Mouse (Mus musculus) kidney, postnatal 25 days (tissue): ENCODE data around the gene Sub1.

Source experiments
- DNase-seq, 2 experiments: peaks; one replicate each; pipeline ENCODE4 v3.0.0; 2021; ENCODE audit warnings: mixed read lengths in 2 of 2

Gene Sub1

DNA sequence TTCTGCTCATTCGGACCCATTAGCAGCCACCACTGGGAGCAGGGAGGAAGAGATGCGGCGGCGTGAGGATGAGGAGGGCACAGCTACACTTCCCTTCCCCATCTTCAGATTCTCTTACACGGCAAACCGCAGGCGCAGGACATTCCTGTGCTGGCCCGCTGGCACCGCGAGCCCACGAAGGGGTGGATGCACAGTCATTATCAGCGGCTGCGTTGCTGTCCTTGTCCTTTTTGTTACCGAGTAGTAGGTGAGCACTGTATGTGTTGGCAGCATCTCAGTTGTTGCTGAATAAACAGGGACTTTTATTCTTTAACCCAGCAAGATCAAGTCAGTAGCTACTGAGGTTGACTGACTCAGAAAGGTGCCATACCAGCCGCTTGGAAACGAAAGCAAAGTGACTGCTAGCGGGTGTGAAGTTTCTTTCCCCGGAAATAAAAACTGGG lies 13.8 kb upstream of the Sub1 start:
- DNase-seq: peak in 1 of 2 experiments; percentile 6

DNA sequence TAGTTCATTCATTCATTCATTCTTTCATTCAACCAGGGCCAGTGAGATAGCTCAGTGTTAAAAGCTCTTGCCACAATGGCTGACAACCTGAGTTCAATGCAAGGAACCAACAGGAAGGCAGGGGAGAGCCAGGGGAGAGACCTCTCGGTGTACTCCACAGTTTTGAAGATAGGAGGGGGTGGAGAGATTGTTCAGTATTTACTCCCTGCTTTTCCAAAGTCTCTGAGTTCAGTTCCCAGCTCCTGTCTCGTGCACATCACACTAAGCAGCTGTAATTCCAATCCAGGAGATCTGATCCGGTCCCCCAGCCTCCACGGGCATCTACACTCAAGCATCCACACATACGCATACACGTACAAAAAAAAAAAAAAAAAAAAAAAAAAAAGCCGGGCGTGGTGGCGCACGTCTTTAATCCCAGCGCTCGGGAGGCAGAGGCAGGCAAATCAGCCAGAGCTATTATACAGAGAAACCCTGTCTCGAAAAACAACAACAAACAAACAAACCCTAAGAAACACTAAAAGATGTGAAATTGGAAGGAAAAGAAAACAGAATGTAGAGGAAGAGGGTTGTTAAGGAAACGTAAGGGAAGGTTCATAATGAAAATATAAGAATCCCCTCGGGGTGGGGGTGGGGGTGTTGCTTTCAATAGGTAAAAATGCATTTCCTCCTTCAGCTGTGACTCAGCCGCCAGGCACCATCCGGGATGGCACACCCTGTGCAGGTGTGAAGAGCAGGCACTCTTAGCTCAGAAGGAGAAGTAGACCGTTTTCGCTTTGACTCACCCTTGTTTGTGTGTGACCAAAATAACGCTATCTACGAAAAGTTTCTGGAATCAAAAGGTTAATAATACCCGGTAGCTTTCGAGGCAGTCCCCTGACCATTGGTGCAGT lies 13.2 kb upstream of the Sub1 start:
- DNase-seq: no peak

DNA sequence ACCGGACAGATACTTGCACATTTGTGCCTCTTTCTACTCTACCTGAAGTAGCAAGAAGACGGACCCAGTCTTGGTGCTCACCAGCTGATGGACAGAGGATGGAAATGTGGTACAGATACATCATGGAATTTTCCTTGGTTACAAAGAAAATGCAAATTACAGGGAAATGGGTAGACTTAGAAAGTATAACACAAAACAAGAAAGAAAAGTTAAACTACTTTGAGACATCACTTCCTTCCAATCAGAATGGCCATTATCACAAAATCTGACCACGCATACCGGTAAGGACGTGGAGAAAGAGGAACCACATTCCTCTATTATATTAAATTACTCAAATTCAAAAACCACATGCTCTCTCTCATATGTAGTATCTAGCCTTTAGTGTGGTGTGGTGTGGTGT lies 12.1 kb upstream of the Sub1 start:
- no peak for DNase-seq

DNA sequence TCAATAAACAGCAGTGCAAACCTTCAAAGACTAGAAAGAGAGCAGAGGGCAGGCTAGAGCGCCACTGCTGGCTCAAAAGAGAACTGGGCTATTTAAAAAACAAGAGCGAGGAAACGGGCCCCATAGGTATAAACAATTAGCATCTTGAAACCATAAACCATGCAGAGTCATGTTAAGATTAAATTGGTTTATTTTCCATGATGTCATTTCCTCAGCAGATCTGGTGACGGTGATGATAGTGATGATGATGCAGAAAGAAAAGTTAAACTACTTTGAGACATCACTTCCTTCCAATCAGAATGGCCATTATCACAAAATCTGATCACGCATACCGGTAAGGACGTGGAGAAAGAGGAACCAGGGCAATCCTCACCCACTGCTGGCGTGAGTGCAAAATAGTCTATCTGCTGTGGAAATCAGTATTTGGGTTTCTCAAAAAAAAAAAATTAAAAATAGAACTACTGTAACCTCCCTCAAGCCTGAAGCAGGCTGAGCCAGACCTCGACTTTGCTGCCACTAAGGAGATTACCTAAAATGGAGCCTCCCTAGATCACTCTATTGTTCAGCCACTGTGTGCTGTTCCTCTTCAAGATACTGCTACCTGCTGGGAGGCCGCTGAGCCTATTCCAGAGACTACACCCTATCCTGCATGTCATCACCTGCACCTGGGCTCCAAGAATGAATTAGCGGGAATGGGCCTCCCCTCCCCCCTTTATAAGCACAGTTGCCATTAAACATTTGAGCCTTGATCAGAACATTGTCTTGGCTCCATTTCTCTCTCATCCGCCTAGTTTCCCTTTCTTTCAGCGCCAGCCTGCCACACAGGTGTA lies 11.4 kb upstream of the Sub1 start:
- no peak for DNase-seq

DNA sequence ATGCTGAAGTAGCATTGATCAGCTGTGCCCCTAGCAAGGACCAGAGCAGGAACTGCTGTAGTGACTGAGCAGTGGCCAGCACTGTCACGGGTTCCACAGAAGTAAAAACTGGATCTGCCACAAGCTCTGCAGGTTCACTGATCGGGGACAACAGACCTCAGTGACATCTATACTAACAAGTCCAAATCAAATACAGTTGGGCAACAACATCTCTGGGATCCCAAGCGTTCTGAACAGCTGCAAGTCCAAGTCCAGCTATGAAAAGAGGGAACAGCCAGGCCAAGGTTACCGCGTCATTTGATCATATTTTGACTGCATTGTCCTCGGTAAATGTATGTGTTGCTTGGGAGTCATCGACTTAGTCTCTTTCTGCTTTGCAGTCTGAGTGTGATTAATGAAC lies 10.6 kb upstream of the Sub1 start:
- no peak for DNase-seq

DNA sequence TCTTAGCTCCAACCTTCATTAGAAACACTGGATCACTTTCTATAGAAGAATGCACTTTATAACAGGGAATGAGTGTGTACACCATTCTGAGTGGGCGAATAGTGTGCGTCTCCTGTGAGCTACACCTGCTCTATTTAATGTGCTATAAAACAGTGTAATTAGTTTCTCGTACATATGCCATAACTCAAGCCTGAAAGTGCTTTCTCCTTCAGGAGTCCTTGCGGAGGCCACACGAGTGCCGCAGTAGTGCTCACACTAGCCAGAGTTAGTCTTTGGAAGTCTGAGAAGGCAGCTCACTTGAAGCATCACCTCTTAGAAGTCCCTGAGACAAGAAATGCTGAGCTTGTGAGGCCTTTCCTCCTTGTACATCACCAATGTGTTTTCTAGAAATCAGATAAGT lies 9.4 kb upstream of the Sub1 start:
- DNase-seq: no peak

DNA sequence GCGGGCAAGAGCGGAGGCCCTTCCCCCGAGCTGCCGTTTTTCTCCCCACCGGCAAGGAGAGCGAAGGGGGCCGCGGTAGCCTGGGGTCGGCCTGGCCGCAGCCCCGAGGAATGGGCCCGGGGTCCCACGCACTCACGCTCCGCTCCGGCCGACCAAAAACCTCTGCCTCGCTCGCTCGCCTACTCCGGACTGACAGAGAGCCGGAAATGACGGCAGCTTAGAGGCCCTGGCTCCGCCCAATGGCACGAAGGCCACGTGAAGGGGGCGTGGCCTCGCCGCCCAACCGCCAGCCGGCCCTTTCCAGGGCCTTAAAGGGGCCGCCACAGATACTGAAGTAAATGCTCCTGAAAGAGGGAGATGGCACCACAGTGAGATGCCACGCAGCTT lies 975 bp downstream of the Sub1 start:
- DNase-seq: peak; percentile 93 to 96

DNA sequence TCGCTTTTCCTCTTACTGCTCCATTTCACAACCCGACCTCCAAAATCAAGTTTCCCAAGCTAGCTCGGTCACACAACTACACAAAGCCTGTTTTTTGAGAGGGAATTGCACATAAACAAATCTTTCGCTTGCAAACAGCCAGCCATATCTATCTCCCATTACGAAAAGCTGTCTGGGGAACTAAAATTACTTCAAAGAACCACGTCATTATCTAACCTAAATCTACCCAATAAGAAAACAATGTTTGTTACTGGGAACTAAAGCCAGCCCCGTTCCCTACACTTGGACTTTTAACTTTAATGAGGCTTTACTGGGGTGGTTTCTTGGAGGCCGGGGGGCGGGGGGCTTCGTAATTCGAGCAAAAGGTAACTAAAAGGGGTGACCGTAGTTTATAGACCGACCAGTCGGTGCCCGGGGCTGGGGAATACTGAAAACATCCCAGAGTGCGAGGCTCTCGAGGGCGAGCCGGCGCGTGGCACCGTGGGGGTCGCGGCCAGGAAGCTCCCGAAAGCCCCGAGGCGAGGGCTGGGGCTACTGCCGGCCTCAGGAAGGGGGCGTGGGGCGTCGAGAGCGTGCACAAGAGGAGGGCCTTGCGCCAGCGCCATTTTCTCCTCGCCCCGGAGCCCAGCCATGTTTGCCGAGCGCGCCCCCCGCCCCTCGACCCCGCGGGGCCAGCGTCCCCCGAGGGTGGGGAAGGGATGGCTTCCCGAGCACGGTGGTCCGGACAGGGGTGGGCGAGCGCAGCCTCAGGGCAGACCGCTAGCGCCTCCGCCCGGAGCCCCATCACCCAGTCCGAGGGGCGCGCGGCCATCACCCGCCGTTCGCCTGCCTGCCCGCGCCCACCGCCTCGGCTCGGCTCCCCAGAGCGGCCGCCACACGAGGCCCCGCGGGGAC lies 1.6 kb downstream of the Sub1 start:
- peak; percentile 65 to 79 for DNase-seq

DNA sequence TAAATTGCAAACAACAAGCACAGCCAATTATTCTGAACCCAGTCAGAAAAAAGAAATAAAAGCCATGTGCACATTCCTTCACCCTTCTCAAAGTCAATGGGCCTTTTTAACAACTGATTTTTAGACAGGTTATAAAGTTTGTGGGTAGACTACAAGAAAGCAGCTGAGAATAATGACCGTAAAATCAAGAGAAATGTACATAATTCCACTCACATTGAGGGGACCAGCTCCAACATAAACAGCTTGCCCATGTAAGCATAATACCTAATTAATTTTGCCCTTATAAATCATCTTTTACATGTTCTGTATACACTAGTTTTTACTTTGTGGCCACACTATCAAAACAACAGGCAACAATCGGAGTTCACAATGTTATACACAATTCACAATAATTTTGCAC lies 2.8 kb downstream of the Sub1 start:
- DNase-seq: no peak

DNA sequence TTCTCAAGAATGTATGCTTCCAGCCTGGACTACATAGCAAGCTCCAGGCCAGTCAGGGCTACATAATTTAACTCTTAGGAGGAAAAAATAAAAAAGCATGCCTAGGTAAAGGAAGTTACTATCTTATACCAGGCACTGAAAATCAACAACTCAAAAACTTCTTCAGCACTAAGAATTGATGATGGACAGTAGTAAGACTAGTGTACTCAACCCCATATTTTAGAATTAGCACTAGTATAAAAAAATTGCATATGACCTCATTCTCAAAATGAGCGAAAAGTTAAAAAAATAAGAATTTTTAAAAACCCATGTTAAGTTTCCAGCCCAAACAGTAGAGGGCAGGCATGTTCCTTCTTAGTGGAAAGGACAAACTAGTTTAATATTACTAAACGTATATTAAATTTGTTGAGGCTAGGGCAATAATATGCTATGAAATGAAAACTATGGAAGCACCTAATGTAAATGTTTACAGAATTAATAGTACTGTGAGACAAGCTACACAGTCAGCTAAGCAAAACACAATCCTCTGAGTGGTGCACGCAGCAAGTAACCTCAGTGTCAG lies 5.2 kb downstream of the Sub1 start:
- no peak for DNase-seq

DNA sequence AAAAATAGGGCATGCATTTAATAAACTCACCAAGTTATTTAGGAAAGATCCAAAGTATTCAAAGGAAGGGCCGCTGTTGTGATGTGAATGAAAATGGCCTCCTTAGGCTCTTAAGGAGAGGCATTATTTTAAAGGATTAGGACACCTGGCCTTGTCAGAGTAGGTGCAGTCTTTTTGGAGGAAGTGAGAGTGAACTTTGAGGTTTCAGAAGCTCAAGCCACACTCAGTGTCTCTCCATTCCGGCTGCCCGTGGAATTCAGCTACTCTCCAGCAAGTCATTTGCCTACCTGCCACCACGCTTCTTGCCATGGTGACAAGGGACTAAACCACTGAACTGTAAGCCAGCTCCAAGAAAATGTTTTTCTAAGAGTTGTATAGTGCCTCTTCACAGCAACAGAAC lies 8.2 kb downstream of the Sub1 start:
- DNase-seq: no peak

DNA sequence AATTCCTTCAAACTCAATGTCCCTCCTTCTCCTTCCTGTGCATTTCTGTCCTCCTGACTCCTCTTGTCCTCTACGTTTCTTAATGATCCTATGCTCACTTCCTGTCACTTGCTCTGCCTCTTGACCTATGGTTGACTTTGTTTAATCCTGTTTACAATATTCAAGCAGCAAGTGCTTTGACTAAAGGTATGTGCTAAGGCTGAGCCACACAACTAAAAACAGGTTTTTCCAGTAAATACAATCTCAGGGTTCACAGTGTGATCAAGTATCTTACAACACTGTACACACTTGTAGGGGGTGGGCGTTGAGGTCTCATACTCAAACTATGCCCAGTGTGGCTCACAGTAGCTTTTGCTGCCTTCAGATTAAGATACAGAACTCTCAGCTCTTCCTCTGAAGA lies 8.9 kb downstream of the Sub1 start:
- no peak for DNase-seq

DNA sequence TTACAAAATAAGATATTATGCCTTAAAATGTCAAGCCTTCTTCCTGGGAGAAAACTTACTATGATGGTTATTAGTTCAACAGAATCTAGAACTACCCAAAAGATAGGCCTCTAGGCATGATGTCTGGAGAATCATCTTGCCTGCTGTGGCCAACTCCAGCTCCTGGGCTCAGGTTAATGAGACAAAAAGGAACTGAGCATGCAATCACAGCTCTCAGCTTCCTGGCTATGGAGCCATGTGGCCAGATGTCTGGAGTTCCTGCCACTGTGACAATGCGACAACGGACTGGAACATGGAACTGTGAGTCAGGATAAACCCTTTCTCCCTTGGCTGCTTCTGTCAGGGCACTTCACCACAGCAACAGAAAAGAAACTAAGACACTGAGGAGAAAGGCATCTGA lies 14.8 kb downstream of the Sub1 start:
- no peak for DNase-seq

DNA sequence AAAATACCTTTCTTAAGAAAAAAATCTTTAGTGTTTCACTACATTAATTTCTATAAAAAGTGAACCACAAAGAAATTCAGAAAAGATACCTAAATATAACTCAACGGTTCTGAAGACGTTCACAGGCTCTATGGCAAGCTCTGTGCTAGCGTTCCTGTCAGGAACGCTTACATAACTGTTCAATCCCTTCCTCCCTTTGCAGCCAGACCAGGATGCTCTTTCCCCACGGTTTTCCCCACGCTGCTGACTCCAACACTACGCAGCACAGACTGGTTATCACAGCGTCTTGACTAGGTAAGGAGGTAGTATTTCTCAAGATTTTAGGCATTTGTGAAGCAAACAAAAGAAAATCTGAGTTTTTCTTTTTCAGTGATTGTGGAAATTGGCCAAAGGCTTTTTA lies 15.3 kb downstream of the Sub1 start:
- no peak for DNase-seq

DNA sequence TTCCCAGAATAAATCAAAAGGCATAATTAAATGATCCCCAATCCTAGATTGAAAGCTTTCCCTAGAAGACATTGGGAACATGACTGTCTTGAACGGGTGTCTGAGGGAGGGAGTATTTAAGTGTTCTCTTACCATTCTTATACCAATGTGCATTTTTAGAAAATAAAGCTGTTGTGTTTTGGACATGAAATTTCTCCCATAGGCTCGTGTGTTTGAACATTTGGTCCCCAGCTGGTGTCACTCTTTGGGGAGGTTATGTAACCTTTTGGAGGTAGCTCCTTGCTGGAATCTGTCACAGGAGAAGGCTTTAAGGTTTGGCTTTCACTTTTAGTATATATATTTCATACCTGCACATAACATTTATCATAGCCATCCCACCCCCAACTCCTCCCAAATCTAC lies 18.6 kb downstream of the Sub1 start:
- no peak for DNase-seq

DNA sequence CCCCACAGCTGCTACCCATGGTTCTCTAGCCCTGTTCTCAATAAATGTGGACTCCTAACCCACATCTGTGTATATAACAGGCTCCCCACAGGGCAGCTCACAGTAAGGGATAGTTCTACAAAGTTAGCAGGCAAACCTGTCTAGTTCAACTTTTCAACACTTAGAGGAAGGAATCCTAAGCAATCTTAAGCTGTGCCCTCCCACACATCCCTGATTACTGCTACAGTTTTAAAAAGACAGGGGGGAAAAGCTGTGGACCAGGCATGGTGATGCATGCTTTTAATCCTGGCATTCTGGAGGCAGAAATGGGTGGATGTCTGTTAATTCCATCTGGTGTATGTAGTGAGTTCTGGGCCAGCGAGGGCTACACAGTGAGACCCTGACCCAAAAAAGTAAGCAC lies 19.7 kb downstream of the Sub1 start:
- DNase-seq: no peak

DNA sequence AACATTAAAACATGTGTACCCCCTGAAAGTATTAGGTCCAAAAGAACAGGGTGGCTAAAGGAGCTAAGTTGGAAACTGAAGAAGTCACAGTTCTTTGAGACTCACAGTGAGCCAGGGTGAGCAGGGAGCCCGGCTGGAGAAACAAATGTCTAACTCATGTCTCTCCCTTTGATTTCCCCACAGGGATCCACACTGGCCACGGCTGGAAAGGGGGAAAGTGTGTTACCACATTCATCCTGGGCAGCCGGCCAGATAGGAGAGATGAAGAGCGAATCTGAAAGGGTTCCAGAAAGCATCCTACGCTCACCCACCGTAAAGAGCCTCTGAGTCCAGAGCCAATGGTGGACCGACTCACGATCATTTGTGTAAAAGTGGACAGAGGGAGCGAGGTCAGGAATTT lies 20.9 kb downstream of the Sub1 start:
- DNase-seq: no peak

DNA sequence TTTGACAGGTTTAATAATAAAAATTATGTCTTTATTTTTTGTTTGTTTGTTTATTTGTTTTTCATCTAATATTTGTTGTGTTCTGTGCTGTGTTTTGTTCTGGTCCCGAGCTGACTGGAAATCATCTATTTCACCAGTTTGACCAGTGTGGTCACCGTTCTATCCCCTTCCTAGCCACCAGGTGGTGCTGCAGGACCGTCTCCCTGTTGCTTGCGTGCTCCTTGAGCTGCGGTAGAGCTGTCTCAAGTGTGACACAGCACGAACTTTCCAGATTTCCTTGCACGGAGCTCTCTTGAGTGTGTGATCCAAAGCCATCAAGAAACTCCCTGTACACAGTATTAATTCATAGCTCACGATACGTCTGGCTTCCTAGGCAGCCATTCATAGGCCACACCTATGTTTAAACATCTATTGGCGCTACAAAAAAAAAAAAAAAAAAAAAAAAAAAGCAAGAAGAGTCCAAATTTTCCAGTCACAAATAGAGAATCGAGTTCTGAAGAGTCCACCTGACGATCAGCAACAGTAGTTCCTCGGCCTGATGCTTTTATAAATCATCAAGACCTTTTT lies 24.8 kb downstream of the Sub1 start:
- peak; percentile 82 to 84 for DNase-seq

DNA sequence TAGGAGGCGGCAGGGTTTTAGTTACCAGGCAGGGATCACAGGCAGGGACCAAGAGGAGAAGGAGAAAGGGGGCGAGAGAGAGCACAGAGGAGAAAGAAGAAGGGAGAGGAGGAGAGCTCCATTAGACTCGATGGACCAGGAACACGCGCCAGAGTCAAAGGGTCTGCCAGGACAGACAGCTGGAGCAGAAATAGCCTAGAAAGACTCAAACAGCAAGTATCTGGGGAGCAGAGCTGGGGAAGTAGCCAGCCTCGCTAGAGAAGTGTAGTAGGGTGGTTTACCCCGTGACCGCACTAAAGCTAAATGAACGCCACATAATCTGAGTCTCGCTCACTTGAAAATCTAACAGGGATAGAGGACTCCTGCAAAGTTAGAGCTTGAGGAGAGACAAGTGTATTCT lies 26.2 kb downstream of the Sub1 start:
- DNase-seq: no peak

DNA sequence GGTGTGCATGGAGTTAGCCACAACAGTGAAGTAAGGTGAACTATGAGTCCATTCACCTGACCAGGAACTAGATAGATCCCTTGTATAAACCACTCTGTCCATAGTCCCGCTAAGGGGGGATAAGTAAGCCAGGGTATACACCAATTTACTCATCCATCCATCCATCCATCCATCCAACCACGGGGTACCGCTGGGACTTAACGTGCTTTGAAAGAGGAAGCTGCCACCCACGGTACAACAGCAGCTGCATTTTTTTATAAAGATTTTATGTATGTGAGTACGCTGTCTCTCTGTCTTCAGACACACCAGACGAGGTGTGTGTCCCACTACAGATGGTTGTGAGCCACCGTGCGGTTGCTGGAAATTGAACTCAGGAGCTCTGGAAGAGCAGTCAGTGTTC lies 27.9 kb downstream of the Sub1 start:
- DNase-seq: no peak

DNA sequence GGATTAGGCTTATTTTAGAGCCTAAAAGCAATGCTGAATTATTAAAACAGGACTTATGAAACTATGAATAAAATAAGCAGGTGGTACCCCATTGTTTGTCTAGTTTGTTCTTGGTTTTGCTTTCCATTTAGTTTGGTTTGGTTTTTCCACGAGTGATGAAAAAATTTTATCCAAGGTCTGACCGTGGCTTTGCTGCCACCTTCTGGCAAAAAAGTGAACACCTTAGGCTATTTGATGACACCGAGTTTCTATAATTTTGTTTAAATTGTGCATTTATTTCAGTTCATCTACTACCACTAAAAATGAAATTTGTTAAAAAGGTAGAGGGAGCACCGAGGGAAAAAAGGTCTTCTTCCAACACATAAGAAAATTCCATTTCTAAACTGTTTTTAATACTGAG lies 30.4 kb downstream of the Sub1 start:
- DNase-seq: peak in 1 of 2 experiments; percentile 75

DNA sequence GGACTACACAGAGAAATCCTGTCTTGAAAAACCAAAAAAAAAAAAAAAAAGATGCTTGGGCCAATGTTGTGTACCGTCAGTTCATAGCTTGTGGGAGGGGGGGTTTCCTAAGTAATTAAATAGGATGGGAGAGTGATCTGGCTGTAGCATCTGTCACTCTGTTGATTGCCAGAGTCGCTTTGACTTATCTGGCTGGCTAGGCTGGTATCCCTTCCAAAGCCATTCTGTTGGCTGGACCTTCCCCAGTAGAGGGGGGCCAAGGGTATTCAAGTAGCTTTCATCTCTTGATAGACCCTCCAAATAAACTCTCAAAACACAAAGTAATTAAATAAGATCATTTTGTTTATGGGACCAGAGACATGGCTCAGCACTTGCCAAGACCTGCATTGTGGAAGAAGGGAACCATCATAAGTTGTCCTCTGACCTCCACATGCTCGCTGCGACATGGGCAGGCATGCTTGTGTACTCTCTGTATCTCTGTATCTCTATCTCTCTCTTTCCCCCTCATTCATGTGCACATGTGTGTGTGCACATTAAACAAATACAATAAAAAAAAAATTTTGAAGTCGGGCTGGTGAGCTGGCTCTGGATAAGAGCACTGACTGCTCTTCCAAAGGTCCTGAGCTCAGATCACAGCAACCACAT lies 31.5 kb downstream of the Sub1 start:
- no peak for DNase-seq
